Mouse (Mus musculus) retina, embryonic 14.5 days (tissue): Measurements from ENCODE around the gene Stard3.

Experiments used
- DNase-seq: peaks from one replicate; pipeline ENCODE4 v3.0.0-alpha.2; 2015; ENCODE audit warnings: low spot score

Stard3 gene

DNA sequence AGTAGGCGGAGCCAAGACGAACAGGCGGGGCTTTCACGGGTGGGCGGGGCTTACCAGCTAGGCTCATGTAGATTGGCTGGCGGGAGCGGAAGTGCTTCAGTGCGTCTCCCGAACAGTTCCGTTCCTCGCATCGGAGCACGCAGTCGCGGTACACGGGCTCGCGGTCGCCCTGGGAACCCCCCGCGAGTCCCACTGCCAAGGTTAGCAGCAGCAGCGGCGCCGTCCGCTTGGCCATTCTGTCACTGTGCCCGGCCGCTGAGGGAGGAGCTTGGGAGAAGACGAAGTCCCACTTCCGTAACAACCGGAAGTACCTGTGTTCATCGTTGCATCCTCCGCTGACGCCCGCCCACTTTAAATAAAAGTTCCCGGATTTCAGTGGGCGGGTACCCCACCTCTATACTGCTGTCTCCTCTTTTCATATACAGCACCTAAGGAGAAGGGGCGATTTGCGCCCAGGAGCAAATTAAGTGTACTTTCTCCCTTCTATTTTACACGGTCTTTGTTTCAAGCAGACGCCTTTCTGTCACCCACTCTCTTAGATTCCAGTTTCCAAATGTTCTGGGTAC lies 42.1 kb downstream of the Stard3 start, which contains the start of gene Pgap3:
TSS of gene Pgap3 (minus strand) at position 330 of the 566 bp plus-strand sequence.
- DNase-seq = peak; percentile 94

DNA sequence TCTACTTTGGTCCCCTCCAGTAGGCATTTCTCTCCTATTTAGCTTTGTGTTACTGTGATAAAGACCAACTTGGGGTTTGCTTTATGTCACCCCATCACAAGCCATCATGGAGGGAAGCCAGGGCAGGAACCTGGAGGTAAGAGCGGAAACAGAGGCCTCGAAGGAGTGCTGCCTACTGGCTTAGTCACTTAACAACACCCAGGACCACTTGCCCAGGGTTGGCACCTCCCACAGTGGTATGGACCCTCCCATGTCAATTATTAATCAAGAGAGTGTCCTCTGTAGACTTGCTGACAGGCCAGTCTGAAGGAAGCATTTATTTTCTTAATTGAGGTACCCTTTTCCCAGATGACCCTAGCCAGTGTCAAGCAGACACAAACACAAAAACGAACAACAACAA lies 42.6 kb downstream of the Stard3 start:
- DNase-seq = no peak

- no peak for DNase-seq
Measured at GRCm38 (mm10) chr11:98406621-98407020, 48.5 kb downstream of the Stard3 start.

DNA sequence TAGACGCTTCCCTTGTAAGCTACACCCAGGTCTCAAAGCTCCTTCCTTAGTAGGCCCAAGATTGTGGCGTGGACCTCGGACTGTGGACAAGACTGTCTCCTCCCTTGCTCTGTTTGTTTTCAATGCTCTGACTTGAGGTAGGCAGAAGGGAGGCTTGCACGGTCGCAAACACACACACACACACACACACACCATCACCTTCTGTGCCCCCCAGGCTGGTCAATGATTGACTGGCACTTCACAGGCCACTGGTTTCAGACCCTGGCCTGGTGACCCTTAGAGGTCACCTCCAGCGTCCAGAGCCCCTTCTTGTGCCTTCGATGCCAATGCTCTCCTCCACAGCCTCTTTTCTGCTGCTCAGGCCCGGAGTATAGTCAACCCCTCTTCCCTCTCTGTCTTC lies 50.7 kb downstream of the Stard3 start:
- no peak for DNase-seq

- DNase-seq = peak; percentile 49
Measured at GRCm38 (mm10) chr11:98409341-98409822, 51.2 kb downstream of the Stard3 start.

DNA sequence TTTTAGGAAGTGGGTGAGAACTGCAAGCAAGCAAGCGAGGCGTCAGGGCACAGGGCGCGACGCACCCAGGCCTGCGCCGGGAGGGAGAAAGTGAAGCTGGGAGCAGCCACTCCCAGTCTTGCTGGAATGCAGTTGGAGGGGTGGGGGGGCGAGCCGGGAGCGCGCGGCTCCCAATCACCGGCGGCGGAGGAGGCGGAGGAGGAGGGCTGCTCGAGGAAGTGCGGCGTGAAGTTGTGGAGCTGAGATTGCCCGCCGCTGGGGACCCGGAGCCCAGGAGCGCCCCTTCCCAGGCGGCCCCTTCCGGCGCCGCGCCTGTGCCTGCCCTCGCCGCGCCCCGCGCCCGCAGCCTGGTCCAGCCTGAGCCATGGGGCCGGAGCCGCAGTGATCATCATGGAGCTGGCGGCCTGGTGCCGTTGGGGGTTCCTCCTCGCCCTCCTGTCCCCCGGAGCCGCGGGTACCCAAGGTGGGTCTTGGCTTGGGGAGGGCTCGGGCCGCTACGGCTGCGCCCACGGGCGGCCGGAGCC lies 54.2 kb downstream of the Stard3 start, which contains the start of gene Erbb2:
TSS of gene Erbb2 (plus strand) at position 198 of the 524 bp plus-strand sequence.
- DNase-seq = peak; percentile 74

- DNase-seq = peak; percentile 48
Measured at GRCm38 (mm10) chr11:98412797-98413301, 54.7 kb downstream of the Stard3 start.

DNA sequence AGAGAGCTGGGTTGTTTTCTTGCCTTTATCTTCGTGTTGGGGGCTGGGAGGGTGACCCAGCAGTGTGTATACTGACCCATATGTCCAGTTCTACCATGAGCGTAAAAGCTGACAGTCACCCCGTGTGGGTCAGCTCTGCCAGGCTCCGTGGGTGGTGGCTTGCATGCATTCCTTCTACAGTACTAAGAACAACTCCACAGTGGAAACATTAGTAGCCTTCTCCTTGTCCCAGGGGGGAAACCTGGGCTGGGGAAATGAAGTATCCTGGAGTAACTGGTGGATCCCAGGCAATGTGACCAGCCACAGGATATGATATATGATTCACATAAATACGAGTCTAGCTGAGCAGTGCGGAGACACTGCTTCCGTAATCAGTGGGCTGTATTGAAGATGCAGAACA lies 55.6 kb downstream of the Stard3 start:
- DNase-seq = peak; percentile 13

GRCm38 (mm10) chr11:98414162-98414561 lies 56.0 kb downstream of the Stard3 start:
- peak; percentile 10 for DNase-seq

DNA sequence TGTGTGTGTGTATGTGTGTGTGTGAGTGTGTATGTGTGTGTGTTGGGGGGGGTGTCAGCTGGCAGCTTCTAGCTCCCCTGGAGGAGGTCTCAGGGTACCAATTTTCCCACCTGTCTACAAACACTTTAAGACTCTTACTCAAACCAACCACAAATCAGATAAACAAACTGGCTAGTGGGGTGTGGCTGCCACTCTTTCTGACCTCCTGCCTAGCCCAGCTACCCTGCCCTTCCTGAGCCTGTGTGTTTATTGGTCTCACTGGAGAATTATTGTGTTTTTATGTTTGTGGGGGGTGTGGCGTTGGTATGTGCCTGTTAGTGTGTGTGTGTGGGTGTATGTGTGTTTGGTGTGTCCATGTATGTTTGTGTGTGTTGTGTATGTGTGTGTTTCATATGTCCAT lies 58.9 kb downstream of the Stard3 start:
- DNase-seq = no peak

GRCm38 (mm10) chr11:98418273-98418672 lies 60.1 kb downstream of the Stard3 start:
- no peak for DNase-seq

- DNase-seq = no peak
Measured at GRCm38 (mm10) chr11:98418939-98419547, 60.9 kb downstream of the Stard3 start.

- no peak for DNase-seq
Measured at GRCm38 (mm10) chr11:98426592-98426991, 68.4 kb downstream of the Stard3 start.

DNA sequence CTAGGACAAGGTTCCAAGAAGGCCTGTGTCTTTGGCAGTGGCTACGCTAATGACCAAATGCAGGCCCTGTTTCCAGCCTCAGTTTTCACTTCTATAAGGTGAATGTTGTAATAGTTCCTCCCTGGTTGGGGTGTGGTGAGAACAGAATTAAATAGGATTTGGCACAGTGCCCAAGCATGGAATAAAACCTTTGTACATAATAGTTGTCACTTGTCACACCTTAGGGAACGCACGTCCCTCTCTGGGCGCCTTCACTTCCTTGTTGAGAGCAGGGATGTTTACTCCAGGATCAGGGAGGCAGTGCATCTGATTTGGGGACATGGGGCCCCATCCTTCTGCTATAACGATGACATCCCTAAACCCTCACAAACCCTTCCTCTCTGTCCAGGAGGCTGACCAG lies 70.3 kb downstream of the Stard3 start:
- DNase-seq = no peak
